Mouse (Mus musculus): ENCODE results near the gene Mmaa. TPM values are rescaled to one million over a fixed set of nuclear protein-coding genes. Genes with fewer than 3 reads are reported as not detected.

Mmaa gene
- polyA plus RNA-seq, 1 experiment from 2014 or later, result 27.3 TPM

GRCm38 (mm10) chr8:79274940-79275339, 19.8 kb downstream of the Mmaa start:
- Histone ChIP-seq H3K9ac (replicated peaks; ENCODE audit: low read depth, low read length) (no peak overlapping the region), H3K4me1 (replicated peaks; ENCODE audit: control insufficient read depth, insufficient read depth, low read length) (no peaks in the 10 kb centered on the region), H3K9me3 (ENCODE audit: control insufficient read depth, low read length) (no peaks in the 10 kb centered on the region), H3K27me3 (replicated peaks; ENCODE audit: control insufficient read depth, insufficient read depth, low read length) (no peaks in the 10 kb centered on the region), H3K27ac (ENCODE audit: low read length) (no peak overlapping the region), H3K4me3 (replicated peaks; ENCODE audit: low read length) (no peak overlapping the region), H3K4me2 (ENCODE audit: low read length) (no peak overlapping the region), H3K36me3 (ENCODE audit: control insufficient read depth, insufficient read depth) (peaks cover 26% of the 10 kb centered on the region)
- ATAC-seq, result no peak
- WGBS, result 94% methylated on average over 10 of the region's 10 CpGs

- no peak overlapping the region for H3K9ac ChIP-seq (replicated peaks; ENCODE audit: low read depth, low read length)
- no peak overlapping the region for H3K4me3 ChIP-seq (replicated peaks; ENCODE audit: low read length)
- H3K4me2 ChIP-seq (ENCODE audit: low read length), result no peak overlapping the region
- ATAC-seq, result no peak
- H3K27ac ChIP-seq (ENCODE audit: low read length), result no peak overlapping the region
- H3K9me3 ChIP-seq (ENCODE audit: control insufficient read depth, low read length), result no peaks in the 10 kb centered on the region
- H3K4me1 ChIP-seq (replicated peaks; ENCODE audit: control insufficient read depth, insufficient read depth, low read length), result no peaks in the 10 kb centered on the region
- peaks cover 33% of the 10 kb centered on the region for H3K36me3 ChIP-seq (ENCODE audit: control insufficient read depth, insufficient read depth)
- 92% methylated on average over 6 of the region's 6 CpGs for WGBS
- no peaks in the 10 kb centered on the region for H3K27me3 ChIP-seq (replicated peaks; ENCODE audit: control insufficient read depth, insufficient read depth, low read length)
These were observed 21.0 kb downstream of the Mmaa start for GRCm38 (mm10) chr8:79273776-79274175.

GRCm38 (mm10) chr8:79272676-79273075, 22.1 kb downstream of the Mmaa start:
- Histone ChIP-seq H3K4me1 (replicated peaks; ENCODE audit: control insufficient read depth, insufficient read depth, low read length) (no peaks in the 10 kb centered on the region), H3K9me3 (ENCODE audit: control insufficient read depth, low read length) (no peaks in the 10 kb centered on the region), H3K9ac (replicated peaks; ENCODE audit: low read depth, low read length) (no peak overlapping the region), H3K4me3 (replicated peaks; ENCODE audit: low read length) (no peak overlapping the region), H3K4me2 (ENCODE audit: low read length) (no peak overlapping the region), H3K27me3 (replicated peaks; ENCODE audit: control insufficient read depth, insufficient read depth, low read length) (no peaks in the 10 kb centered on the region), H3K36me3 (ENCODE audit: control insufficient read depth, insufficient read depth) (peaks cover 37% of the 10 kb centered on the region), H3K27ac (ENCODE audit: low read length) (no peak overlapping the region)
- 68% methylated on average over 4 of the region's 4 CpGs for WGBS
- no peak for ATAC-seq

DNA sequence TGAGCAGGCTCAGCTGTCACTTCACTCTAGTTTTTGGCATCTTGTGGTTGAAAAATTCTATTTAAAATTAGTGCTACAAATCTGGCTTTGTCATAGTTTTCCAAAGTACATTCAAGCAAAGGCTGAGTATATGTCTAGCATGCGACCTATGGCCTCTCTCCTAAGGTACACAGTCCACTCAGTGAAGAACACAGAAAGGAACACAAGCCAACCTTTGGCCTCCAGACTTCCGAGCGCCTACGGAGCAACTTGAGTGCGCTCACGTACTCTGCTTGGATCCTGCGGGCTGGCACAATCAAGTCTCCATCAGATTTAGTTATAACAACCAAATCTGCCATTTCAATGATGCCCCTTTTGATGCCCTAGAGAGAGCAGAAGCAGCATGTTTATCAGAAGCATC, 25.8 kb downstream of the Mmaa start:
- Histone ChIP-seq H3K36me3 (ENCODE audit: control insufficient read depth, insufficient read depth) (peaks cover 35% of the 10 kb centered on the region), H3K9ac (replicated peaks; ENCODE audit: low read depth, low read length) (no peak overlapping the region), H3K4me1 (replicated peaks; ENCODE audit: control insufficient read depth, insufficient read depth, low read length) (no peaks in the 10 kb centered on the region), H3K4me2 (ENCODE audit: low read length) (no peak overlapping the region), H3K9me3 (ENCODE audit: control insufficient read depth, low read length) (no peaks in the 10 kb centered on the region), H3K27me3 (replicated peaks; ENCODE audit: control insufficient read depth, insufficient read depth, low read length) (no peaks in the 10 kb centered on the region), H3K27ac (ENCODE audit: low read length) (no peak overlapping the region), H3K4me3 (replicated peaks; ENCODE audit: low read length) (no peak overlapping the region)
- WGBS, result 92% methylated on average over 7 of the region's 7 CpGs
- no peak for ATAC-seq

GRCm38 (mm10) chr8:79261920-79262319, 32.8 kb downstream of the Mmaa start:
- no peaks in the 10 kb centered on the region for H3K4me1 ChIP-seq (replicated peaks; ENCODE audit: control insufficient read depth, insufficient read depth, low read length)
- H3K27me3 ChIP-seq (replicated peaks; ENCODE audit: control insufficient read depth, insufficient read depth, low read length), result no peaks in the 10 kb centered on the region
- ATAC-seq, result no peak
- H3K4me2 ChIP-seq (ENCODE audit: low read length), result no peak overlapping the region
- H3K9me3 ChIP-seq (ENCODE audit: control insufficient read depth, low read length), result no peaks in the 10 kb centered on the region
- no peak overlapping the region for H3K27ac ChIP-seq (ENCODE audit: low read length)
- 92% methylated on average over 5 of the region's 5 CpGs for WGBS
- no peak overlapping the region for H3K4me3 ChIP-seq (replicated peaks; ENCODE audit: low read length)
- H3K9ac ChIP-seq (replicated peaks; ENCODE audit: low read depth, low read length), result no peak overlapping the region
- peaks cover 3% of the 10 kb centered on the region; the same call in 1 of the 2 replicates for H3K36me3 ChIP-seq (ENCODE audit: control insufficient read depth, insufficient read depth)

GRCm38 (mm10) chr8:79256076-79256705, 38.5 kb downstream of the Mmaa start:
- H3K27me3 ChIP-seq (replicated peaks; ENCODE audit: control insufficient read depth, insufficient read depth, low read length), result no peaks in the 10 kb centered on the region
- H3K9me3 ChIP-seq (ENCODE audit: control insufficient read depth, low read length), result no peaks in the 10 kb centered on the region
- WGBS, result 57% methylated on average over 8 of the region's 8 CpGs
- H3K4me3 ChIP-seq (replicated peaks; ENCODE audit: low read length), result no peak overlapping the region
- H3K27ac ChIP-seq (ENCODE audit: low read length), result no peak overlapping the region
- no peak for ATAC-seq
- H3K4me1 ChIP-seq (replicated peaks; ENCODE audit: control insufficient read depth, insufficient read depth, low read length), result peaks cover 6% of the 10 kb centered on the region; the same call in 1 of the 2 replicates
- no peak overlapping the region for H3K4me2 ChIP-seq (ENCODE audit: low read length)
- no peak overlapping the region for H3K9ac ChIP-seq (replicated peaks; ENCODE audit: low read depth, low read length)
- H3K36me3 ChIP-seq (ENCODE audit: control insufficient read depth, insufficient read depth), result no peaks in the 10 kb centered on the region

- Histone ChIP-seq H3K4me3 (replicated peaks; ENCODE audit: low read length) (no peak overlapping the region), H3K9me3 (ENCODE audit: control insufficient read depth, low read length) (no peaks in the 10 kb centered on the region), H3K4me1 (replicated peaks; ENCODE audit: control insufficient read depth, insufficient read depth, low read length) (peaks cover 6% of the 10 kb centered on the region; the same call in 1 of the 2 replicates), H3K27me3 (replicated peaks; ENCODE audit: control insufficient read depth, insufficient read depth, low read length) (no peaks in the 10 kb centered on the region), H3K9ac (replicated peaks; ENCODE audit: low read depth, low read length) (no peak overlapping the region), H3K27ac (ENCODE audit: low read length) (no peak overlapping the region), H3K4me2 (ENCODE audit: low read length) (no peak overlapping the region), H3K36me3 (ENCODE audit: control insufficient read depth, insufficient read depth) (no peaks in the 10 kb centered on the region)
- 61% methylated on average over 6 of the region's 6 CpGs for WGBS
- ATAC-seq, result peak; percentile 47; the same call in 1 of the 2 replicates
These were observed 41.0 kb downstream of the Mmaa start for GRCm38 (mm10) chr8:79253742-79254141.

DNA sequence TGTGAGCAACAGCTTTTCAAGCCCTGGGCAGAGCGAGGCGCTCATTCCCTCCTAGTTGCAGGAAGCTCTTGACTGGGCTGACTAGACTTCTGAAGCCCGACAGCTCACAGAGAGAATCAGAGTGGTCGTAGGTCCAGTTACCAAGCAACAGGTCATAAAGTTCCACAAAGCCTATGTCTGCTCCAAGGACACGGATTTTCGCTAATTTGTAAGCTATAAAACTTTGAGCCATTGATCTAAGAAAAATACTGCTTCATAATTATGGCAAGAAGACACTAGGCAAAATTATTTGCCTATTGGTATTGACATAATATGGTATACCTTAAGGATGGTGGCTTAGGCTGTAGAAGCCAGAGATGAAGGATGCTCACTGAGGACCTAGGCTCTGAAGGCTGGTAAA, 46.3 kb downstream of the Mmaa start, which contains the start of gene 1700011L22Rik:
Gene 1700011L22Rik, minus strand, starts transcription at position 101 of the 400 bp plus-strand sequence.
- H3K27ac ChIP-seq (ENCODE audit: low read length), result no peak within 1 kb of the TSS
- H3K9ac ChIP-seq (replicated peaks; ENCODE audit: low read depth, low read length), result no peak within 1 kb of the TSS
- no peaks in the 10 kb centered on the region for H3K4me1 ChIP-seq (replicated peaks; ENCODE audit: control insufficient read depth, insufficient read depth, low read length)
- no peaks in the 10 kb centered on the region for H3K27me3 ChIP-seq (replicated peaks; ENCODE audit: control insufficient read depth, insufficient read depth, low read length)
- WGBS, result 95% methylated on average over 6 of the region's 6 CpGs
- H3K9me3 ChIP-seq (ENCODE audit: control insufficient read depth, low read length), result no peaks in the 10 kb centered on the region
- H3K4me3 ChIP-seq (replicated peaks; ENCODE audit: low read length), result no peak within 1 kb of the TSS
- no peaks in the 10 kb centered on the region for H3K36me3 ChIP-seq (ENCODE audit: control insufficient read depth, insufficient read depth)
- H3K4me2 ChIP-seq (ENCODE audit: low read length), result no peak within 1 kb of the TSS
- no peak for ATAC-seq

DNA sequence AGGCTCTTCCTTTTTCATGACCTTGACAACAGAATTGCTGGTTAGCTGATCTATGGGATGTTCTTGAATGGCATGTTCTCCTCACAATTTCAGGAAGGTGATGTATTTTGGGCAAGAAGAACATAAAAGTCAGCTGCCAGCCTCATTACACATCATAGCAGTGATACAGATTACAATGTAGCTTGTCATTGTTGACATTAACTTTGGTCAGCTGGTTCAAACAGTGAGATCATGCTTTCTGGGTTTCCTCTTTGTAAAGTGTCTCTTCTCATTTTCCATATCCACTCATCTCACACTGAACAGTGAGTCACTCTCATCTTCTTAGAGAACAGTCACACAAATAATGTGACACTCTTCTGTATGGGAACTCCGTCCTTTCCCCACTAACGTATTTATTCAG, 51.3 kb downstream of the Mmaa start:
- Histone ChIP-seq H3K27ac (ENCODE audit: low read length) (no peak overlapping the region), H3K36me3 (ENCODE audit: control insufficient read depth, insufficient read depth) (no peaks in the 10 kb centered on the region), H3K27me3 (replicated peaks; ENCODE audit: control insufficient read depth, insufficient read depth, low read length) (no peaks in the 10 kb centered on the region), H3K9ac (replicated peaks; ENCODE audit: low read depth, low read length) (no peak overlapping the region), H3K9me3 (ENCODE audit: control insufficient read depth, low read length) (no peaks in the 10 kb centered on the region), H3K4me3 (replicated peaks; ENCODE audit: low read length) (no peak overlapping the region), H3K4me1 (replicated peaks; ENCODE audit: control insufficient read depth, insufficient read depth, low read length) (no peaks in the 10 kb centered on the region), H3K4me2 (ENCODE audit: low read length) (no peak overlapping the region)
- 92% methylated on average over 2 of the region's 2 CpGs for WGBS
- no peak for ATAC-seq

GRCm38 (mm10) chr8:79239996-79240395, 54.7 kb downstream of the Mmaa start:
- H3K4me3 ChIP-seq (replicated peaks; ENCODE audit: low read length), result no peak overlapping the region
- ATAC-seq, result no peak
- H3K9ac ChIP-seq (replicated peaks; ENCODE audit: low read depth, low read length), result no peak overlapping the region
- H3K27me3 ChIP-seq (replicated peaks; ENCODE audit: control insufficient read depth, insufficient read depth, low read length), result no peaks in the 10 kb centered on the region
- H3K4me2 ChIP-seq (ENCODE audit: low read length), result no peak overlapping the region
- H3K27ac ChIP-seq (ENCODE audit: low read length), result no peak overlapping the region
- no peaks in the 10 kb centered on the region for H3K4me1 ChIP-seq (replicated peaks; ENCODE audit: control insufficient read depth, insufficient read depth, low read length)
- H3K36me3 ChIP-seq (ENCODE audit: control insufficient read depth, insufficient read depth), result no peaks in the 10 kb centered on the region
- no peaks in the 10 kb centered on the region for H3K9me3 ChIP-seq (ENCODE audit: control insufficient read depth, low read length)
- WGBS, result 67% methylated on average over 7 of the region's 7 CpGs

Measured in forebrain, embryonic 16.5 days (tissue).